Mouse (Mus musculus): ENCODE results near the gene Grhl1.
A peak's percentile ranks its signal among the peaks of the same experiment; 100 is the strongest.

Grhl1 gene

DNA sequence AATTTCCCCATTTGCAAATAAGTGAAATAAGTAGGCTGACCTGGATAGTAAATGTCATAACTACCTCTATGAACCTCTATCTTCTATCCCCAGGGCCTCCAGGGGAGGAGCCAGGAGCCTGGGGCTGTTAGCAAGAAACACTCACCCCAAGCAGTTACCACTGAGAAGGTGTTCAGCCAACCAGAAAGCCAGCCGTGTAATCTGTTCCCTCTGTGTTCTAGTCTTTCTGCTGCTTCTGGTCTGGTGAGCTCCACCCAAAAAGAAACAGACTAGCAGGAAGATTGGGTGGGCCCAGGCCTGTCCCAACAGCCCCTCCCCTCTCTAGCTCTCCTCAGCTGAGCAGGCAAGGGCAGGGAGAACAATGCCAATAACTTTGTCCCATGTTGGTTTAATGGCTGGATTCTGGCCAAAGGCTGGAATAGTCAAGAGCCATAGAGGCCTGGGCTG lies 72.1 kb downstream of the Grhl1 start:
- DNase-seq (ENCODE audit: low spot score), result no peak

DNA sequence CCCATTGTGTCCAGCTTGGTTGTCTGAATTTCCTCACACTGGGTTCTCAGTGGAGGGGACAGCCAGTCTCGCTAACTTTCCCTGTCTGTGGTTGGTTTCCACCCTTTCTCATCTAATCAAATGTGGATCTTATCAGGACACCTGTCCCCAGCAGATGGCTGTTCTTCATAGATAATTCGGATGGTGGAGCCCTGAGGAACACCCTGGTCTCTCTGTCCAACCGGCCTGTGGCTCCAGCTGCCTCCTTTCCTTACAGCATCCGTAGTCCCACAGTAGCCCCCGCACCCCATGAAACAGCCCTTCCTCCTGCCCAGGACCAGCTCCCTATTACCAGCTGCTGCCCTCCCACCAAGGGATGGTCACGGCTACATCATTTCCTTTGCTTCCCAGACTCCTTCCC lies 73.8 kb downstream of the Grhl1 start:
- DNase-seq (ENCODE audit: low spot score), result no peak

DNA sequence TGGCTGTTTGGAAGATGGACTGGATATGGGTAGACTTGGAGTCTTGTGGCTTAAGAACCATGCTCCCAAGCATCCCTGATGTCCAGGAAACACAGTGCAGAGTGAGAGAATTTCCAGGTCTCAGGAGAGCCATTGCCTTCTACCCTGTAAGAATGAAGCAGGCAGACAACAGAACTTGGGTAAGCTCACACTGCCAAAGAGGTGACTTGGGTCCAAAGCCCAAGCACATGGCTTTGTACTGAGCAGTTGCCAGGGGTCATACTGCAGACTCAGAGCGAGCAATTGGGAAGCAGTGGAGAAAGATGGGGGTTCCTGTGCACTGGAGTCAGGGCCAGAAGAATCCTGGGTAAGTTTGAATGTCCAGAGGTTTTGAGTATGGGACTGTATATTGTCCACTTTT lies 76.0 kb downstream of the Grhl1 start:
- DNase-seq (ENCODE audit: low spot score), result no peak

DNA sequence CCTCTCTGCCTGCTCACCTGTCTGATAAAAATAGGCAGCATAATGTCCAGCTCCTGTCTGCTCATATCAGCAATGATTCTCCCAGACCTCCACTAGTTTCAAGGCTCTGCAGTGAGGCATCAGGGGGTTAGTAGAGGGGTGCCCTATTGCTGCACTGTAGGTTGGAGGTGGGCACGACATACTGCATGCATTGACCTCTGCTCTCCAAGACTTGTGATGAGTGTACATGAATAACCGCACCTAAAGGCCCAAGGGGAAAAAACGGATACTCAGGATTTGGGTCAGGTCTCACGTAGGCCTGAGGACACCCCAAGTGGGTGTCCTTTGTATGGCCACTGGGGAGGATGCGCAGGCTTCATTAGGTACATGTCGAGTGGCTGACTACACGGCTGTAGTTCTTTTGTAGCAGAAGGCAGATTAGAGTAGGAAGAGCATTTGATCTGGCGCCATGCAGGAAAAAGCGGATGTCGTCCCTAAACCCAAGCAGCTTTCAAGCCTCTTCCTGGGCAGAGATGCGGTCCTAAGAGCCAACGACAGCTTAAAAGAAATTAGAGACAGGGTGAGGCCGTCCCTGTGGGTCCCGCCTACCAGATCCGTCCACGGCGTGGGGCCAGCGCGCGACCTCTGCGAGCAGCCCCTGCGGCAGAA lies 78.5 kb downstream of the Grhl1 start:
- no peak for DNase-seq (ENCODE audit: low spot score)

DNA sequence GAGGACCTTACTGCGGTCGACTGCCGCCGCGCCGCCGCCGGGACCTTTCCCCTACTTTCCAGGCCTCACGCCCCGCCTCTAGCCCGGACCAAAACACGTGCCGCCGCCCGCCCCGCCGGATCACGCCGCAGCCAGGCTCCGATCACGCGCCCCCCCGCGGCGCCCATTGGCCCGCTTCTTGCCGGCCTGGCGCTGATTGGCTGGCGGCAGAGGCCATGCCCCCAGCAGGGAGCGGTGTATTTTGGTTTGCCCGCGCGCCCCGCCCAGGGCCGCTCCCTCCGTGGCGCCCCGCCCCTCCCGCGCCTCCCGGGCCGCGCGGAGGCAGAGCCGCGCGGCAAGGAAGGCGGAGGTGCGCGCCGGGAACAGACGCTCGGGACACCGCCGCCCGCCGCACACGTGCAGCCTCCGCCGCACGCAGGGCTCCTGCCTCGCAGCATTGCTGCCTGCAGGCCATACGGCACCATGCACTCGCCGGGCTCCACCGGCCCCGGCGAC lies 79.0 kb downstream of the Grhl1 start, which contains the start of gene Klf11:
Klf11 (plus strand) TSS at position 212 of the 495 bp plus-strand sequence.
- peak; percentile 82 for DNase-seq (ENCODE audit: low spot score)

DNA sequence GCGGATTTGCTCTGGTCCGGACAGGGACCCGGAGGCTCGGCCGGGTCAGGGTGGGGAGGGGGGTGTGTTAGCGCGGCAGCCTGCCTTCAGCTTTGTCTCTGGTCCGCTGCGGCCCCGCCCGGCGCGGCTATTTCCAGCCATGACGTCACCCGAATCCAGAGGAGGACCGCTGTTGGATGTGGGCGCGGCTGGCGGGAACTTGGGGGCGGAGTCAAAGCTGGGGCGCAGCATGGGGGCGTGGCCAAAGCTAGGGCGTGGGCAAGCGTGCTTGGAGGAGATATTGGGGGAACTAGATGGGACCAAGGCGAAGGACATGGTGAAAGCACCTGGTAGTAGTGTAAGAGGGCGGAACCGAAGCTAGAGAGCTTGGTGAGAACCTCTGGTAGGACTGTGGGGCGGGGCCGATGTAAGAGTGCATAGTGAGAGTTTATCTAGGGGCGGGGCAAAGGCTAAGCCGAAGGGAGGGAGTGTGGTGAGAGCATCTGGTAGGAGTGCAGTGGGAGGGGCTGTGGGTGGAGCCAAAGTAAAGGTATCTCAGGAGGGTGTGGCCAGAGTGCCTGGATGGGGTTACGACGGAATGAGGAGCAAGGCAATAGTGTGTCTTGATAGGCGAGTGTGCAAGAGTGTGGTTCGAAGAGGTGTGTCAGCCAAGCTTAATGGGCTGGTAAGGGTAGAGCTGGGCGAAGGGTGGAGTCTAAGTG lies 79.7 kb downstream of the Grhl1 start:
- peak; percentile 89 for DNase-seq (ENCODE audit: low spot score)

DNA sequence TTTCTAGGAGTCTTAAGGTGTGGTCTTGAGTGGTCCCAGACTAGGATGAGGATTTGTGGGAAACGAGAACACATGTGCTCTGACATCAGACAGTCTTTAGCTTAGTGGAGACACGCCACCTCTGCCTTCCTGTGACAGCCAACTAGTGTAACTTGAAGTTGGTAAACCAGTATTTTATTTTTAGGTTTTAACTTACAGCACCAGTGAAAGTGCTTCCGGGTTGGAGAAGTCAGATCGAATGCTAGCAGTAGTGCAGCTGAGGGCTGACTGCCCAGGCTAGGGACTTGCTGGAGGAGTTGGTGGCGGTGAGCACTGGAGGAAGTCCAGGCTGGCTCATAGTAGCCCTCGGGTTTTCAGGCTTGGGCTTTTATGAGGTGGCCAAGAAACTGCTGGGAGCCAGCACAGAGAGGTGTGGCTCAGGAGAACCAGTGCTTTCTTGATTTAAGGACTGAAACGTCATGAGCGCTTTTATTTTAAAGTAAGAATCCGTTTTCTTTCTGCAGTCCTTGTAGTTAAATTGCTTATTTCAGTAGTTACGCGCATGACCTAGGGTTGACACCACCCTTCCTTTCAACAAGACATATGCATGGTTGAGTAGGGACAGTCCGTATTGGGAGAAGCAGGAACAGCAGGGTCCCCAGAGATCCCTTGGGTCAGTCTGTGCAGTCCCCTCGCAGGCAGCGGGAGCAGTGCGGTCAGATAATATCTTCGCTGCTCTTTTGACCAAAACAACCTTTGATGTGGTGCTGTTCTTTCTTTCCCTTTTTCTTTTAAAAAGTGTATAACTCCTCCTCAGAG lies 82.2 kb downstream of the Grhl1 start:
- no peak for DNase-seq (ENCODE audit: low spot score)

DNA sequence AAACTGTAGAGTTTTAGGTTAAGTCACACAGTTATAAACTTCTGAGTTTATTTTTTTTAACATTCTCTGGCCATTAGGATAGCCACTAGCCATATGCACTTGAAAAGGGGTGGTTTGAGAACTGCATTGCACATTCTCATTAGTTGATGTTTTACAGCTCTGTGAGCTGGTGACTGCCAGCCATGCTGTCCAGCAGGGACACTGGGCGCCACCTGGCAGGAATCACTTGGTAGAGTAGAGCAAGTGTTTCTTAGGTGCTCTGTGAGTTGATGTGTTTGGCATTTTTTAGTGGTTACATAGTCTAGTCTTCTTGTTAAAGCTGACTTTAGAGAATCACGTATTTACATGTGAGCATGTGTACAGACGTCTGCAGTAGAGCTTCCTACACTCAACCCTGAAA lies 84.4 kb downstream of the Grhl1 start:
- DNase-seq (ENCODE audit: low spot score), result no peak

DNA sequence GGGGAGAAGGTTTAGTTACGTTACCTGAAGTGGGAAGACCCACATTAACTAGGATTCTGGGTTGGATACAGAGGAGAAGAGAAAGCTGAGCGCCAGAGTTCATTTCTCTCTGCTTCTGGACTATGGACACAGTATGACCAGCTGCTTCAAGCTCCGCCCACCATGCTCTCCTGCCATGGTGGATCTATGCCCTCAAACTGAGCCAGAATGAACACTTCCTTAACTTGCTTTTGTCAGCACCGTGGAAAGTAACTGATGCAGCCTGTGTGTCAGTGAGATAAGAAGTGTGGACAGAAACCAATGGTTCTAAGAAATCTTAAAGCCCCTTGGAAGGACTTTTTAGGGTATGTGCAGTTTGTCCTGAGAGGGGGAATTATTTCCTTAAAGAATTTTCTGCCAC lies 86.9 kb downstream of the Grhl1 start:
- DNase-seq (ENCODE audit: low spot score), result no peak

DNA sequence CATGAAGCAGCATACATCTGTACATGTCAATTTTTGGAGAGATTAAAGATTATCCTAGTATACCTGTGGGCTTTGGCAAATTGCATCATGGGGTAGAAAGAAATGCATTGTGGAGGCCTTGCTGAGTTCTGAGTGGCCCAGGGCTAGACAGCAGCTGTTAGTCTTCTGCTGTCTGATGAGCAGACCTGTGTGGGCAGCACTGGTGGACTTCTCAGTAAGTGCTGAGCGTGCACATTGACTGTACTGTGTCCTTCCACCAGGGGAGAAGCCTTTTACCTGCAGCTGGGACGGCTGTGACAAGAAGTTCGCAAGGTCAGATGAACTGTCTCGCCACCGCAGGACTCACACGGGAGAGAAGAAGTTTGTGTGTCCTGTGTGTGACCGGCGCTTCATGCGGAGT lies 87.8 kb downstream of the Grhl1 start:
- DNase-seq (ENCODE audit: low spot score), result no peak

DNA sequence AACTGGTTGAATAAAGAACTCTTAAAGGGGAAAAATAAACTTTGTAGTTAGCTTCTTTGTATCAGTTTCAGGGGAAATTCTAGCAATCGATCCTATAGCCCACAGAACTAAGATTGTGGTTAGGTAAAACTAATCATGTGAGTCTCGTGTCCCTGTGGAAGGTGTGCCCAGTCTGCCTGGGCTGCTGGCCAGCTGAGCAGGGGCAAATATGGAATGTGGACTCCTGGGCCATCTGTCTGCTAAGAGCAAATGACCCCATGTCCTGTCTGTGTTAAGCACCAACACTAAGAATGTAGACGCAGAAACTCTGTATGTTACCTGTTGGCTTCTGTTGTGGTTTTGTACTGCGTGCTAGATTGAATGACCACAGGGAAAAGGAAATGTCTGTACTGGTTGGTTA lies 89.0 kb downstream of the Grhl1 start:
- DNase-seq (ENCODE audit: low spot score), result no peak

DNA sequence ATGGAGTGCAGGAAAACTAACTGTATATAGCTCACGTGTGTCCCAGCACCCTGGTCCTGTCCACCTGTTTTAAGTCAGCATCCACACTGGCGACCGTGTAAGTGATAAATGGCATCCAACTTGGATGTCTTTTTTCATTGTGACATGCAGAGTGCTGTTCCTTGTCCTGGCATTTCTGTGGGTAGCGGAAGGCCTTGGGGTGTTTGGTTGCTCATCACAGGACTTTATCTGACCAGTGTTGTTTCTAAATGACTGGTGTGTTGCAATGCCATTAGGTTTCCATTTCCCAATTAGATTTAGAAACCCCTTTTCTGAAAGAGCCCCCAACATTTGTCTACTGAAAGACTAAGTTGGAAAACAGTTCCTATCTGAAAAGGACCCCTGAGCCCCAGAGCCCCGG lies 90.0 kb downstream of the Grhl1 start:
- DNase-seq (ENCODE audit: low spot score), result no peak

Data from layer of hippocampus, adult 9-10 months (tissue).